Mouse (Mus musculus) cerebellum, adult 2 months (tissue): ENCODE data around the gene Gm36210. TPM values are rescaled to one million over a fixed set of nuclear protein-coding genes. Genes with fewer than 3 reads are reported as not detected.

Experiments
- DNase-seq, 2 experiments: peaks; one replicate each; pipeline ENCODE4 v3.0.0; 2021
- H3K27ac ChIP-seq: fragments of 200-500 bp; 2 replicates; pipeline ENCODE4 v1.5.1; 2012; ENCODE audit warnings: low read length, control low read depth, inconsistent platforms; ENCODE audit not compliant: insufficient read depth
- H3K27me3 ChIP-seq: fragments of 200-500 bp; 2 replicates; pipeline ENCODE4 v1.6.1; 2012; ENCODE audit warnings: inconsistent platforms, mild to moderate bottlenecking, low read length, moderate library complexity; ENCODE audit not compliant: control insufficient read depth, insufficient read depth
- H3K4me1 ChIP-seq: fragments of 200-500 bp; 2 replicates; pipeline ENCODE4 v1.6.1; 2011; ENCODE audit warnings: low read length; ENCODE audit not compliant: control insufficient read depth, insufficient read depth
- H3K4me3 ChIP-seq: fragments of 200-500 bp; replicated peaks from 2 replicates; pipeline ENCODE3; 2011; ENCODE audit warnings: mild to moderate bottlenecking, low read depth, low read length, control low read depth; ENCODE audit not compliant: insufficient read depth
- CTCF ChIP-seq: fragments of 200-500 bp; IDR thresholded peaks from 2 replicates; pipeline ENCODE4 v1.5.1; 2011; ENCODE audit warnings: low read depth, mild to moderate bottlenecking, control low read depth, low read length, moderate library complexity, borderline replicate concordance; ENCODE audit not compliant: insufficient read depth
- POLR2A ChIP-seq: fragments of 200-500 bp; IDR thresholded peaks from 2 replicates; pipeline ENCODE4 v1.6.1; 2011; ENCODE audit warnings: low read length, control low read depth, borderline replicate concordance; ENCODE audit not compliant: insufficient read depth
- WGBS: fragments of 180-500 bp; shearing (Covaris S2); methylation state at CpG from one replicate; pipeline ENCODE4 v1.1.7; 2018; 5-methylcytosine and 5-hydroxymethylcytosine counted together
- polyA plus RNA-seq: library from polyadenylated mRNA; depleted of rRNA; stranded (reverse); fragments of >200 nt; gene quantifications from 2 replicates; pipeline ENCODE4 v1.2.3, GENCODE M21; 2012; rRNA removed

The Gm36210 gene
- 0.59 and 0.61 TPM in 2 replicates for polyA plus RNA-seq

- TF ChIP-seq CTCF (no peak), POLR2A (no peak)
- no peak within 1 kb of the TSS for H3K4me3 ChIP-seq
- H3K27ac ChIP-seq, result no peak within 1 kb of the TSS
- DNase-seq, result no peak
- H3K27me3 ChIP-seq, result no peaks in the 10 kb centered on the region
- no peaks in the 10 kb centered on the region for H3K4me1 ChIP-seq
- WGBS, result 75% methylated on average over 10 of the region's 10 CpGs
Observed at GRCm38 (mm10) chr7:4906466-4906950, at the start of gene Gm36210. TSS of gene Gm36210 (minus strand) at chr7:4906516.

- Histone ChIP-seq H3K27me3 (no peaks in the 10 kb centered on the region), H3K4me1 (no peaks in the 10 kb centered on the region; the same call in 1 of the 2 replicates), H3K27ac (no peak overlapping the region), H3K4me3 (no peak overlapping the region)
- no peak for DNase-seq
- TF ChIP-seq POLR2A (no peak), CTCF (no peak)
- 19% methylated on average over 10 of the region's 10 CpGs for WGBS
Observed at GRCm38 (mm10) chr7:4953815-4954445, 47.6 kb upstream of the Gm36210 start.

- WGBS, result 65% methylated on average over 19 of the region's 19 CpGs
- H3K4me1 ChIP-seq, result no peaks in the 10 kb centered on the region; the same call in 1 of the 2 replicates
- H3K4me3 ChIP-seq, result no peak overlapping the region
- no peak overlapping the region for H3K27ac ChIP-seq
- TF ChIP-seq CTCF (no peak), POLR2A (no peak)
- no peaks in the 10 kb centered on the region for H3K27me3 ChIP-seq
- no peak for DNase-seq
Observed at GRCm38 (mm10) chr7:4950561-4951342, 44.4 kb upstream of the Gm36210 start.

GRCm38 (mm10) chr7:4948386-4948785 is 42.1 kb upstream of the Gm36210 start:
- Histone ChIP-seq H3K27me3 (no peaks in the 10 kb centered on the region), H3K4me3 (no peak overlapping the region), H3K27ac (no peak overlapping the region), H3K4me1 (no peaks in the 10 kb centered on the region)
- 81% methylated on average over 6 of the region's 6 CpGs for WGBS
- DNase-seq, result no peak
- TF ChIP-seq CTCF (no peak), POLR2A (no peak)

GRCm38 (mm10) chr7:4947855-4948254 is 41.5 kb upstream of the Gm36210 start:
- no peaks in the 10 kb centered on the region for H3K4me1 ChIP-seq
- WGBS, result 10% methylated on average over 2 of the region's 2 CpGs
- H3K27me3 ChIP-seq, result no peaks in the 10 kb centered on the region
- H3K27ac ChIP-seq, result no peak overlapping the region
- no peak overlapping the region for H3K4me3 ChIP-seq
- DNase-seq, result no peak
- TF ChIP-seq POLR2A (no peak), CTCF (no peak)

- H3K27me3 ChIP-seq, result no peaks in the 10 kb centered on the region
- H3K4me3 ChIP-seq, result peak overlapping the region; percentile 89
- peak overlapping the region; percentile 79 for H3K27ac ChIP-seq
- peak; percentile 66; the same call in 1 of the 2 replicates for TF ChIP-seq POLR2A
- peak; percentile 94 for TF ChIP-seq CTCF
- peak; percentile 94 to 98 for DNase-seq
- WGBS, result 6% methylated on average over 15 of the region's 15 CpGs
- no peaks in the 10 kb centered on the region for H3K4me1 ChIP-seq
Observed at GRCm38 (mm10) chr7:4943223-4943815, 37.0 kb upstream of the Gm36210 start.

- Histone ChIP-seq H3K4me3 (no peak overlapping the region), H3K27me3 (no peaks in the 10 kb centered on the region), H3K4me1 (no peaks in the 10 kb centered on the region), H3K27ac (no peak overlapping the region)
- 53% methylated on average over 5 of the region's 5 CpGs for WGBS
- DNase-seq, result no peak
- TF ChIP-seq CTCF (no peak), POLR2A (no peak)
Observed at GRCm38 (mm10) chr7:4942673-4943072, 36.4 kb upstream of the Gm36210 start.

- H3K4me3 ChIP-seq, result no peak overlapping the region
- H3K27me3 ChIP-seq, result no peaks in the 10 kb centered on the region
- no peak overlapping the region for H3K27ac ChIP-seq
- 14% methylated on average over 9 of the region's 9 CpGs for WGBS
- DNase-seq, result peak; percentile 70 to 83
- no peaks in the 10 kb centered on the region for H3K4me1 ChIP-seq
- TF ChIP-seq POLR2A (no peak), CTCF (peak; percentile 78)
Observed at GRCm38 (mm10) chr7:4940068-4940479, 33.8 kb upstream of the Gm36210 start.
